ENCODE assay signal across 29 mouse cellular contexts in genomic region chr11:116917361-116917760, GRCm38 (mm10). TPM values are rescaled to one million over a fixed set of nuclear protein-coding genes. Genes with fewer than 3 reads are reported as not detected.
A peak's percentile ranks its signal among the peaks of the same experiment; 100 is the strongest.
DNase-seq lines count a peak whose midpoint lies in the region; ATAC-seq lines count a peak whose summit lies in the region.
"Had no signal": no experiment of that assay in that cellular context is flagged by ENCODE, and none has a peak within 500 bp of the region (broad histone marks: within the 10 kb centered on the region; RNA-seq: fewer than 3 reads in every experiment).

No protein-coding gene starts in this region.

- no peak overlapping the region for H3K4me3 ChIP-seq in hindbrain, embryonic 14.5 days (replicated peaks; ENCODE audit: low read length)
- H3K4me3 ChIP-seq in hindbrain, embryonic 16.5 days (ENCODE audit: low read length): no peak overlapping the region
- H3K4me3 ChIP-seq: embryonic facial prominence, embryonic 15.5 days; gastrocnemius, adult 2 months; heart, adult 2 months; heart, embryonic 12.5 days; left cerebral cortex, adult 2 months; limb, embryonic 12.5 days; liver, embryonic 15.5 days; stomach, embryonic 15.5 days had no signal

- WGBS in hindbrain, embryonic 14.5 days: 45% methylated on average over 7 of the region's 7 CpGs
- 43% methylated on average over 7 of the region's 7 CpGs for WGBS in hindbrain, embryonic 16.5 days

- H3K36me3 ChIP-seq in hindbrain, embryonic 14.5 days (replicated peaks; ENCODE audit: control insufficient read depth, insufficient read depth): no peaks in the 10 kb centered on the region
- no peaks in the 10 kb centered on the region for H3K36me3 ChIP-seq in hindbrain, embryonic 16.5 days (ENCODE audit: control insufficient read depth, insufficient read depth, low read length)
- H3K36me3 ChIP-seq: embryonic facial prominence, embryonic 10.5 days; embryonic facial prominence, embryonic 15.5 days; heart, embryonic 12.5 days; limb, embryonic 12.5 days; liver, embryonic 15.5 days; stomach, embryonic 15.5 days had no signal

- DNase-seq in hindbrain, embryonic 14.5 days (ENCODE audit: low spot score): no peak
- peak; percentile 40 for DNase-seq in layer of hippocampus, adult 9-11 months
- no peak for DNase-seq in layer of hippocampus, adult 11-12 months (ENCODE audit: low spot score)
- peak; percentile 55 for DNase-seq in right cerebral cortex, adult 18-20 months
- DNase-seq in right cerebral cortex, postnatal 10 days (ENCODE audit: low spot score in 2 of 2): no peak
- no peak for DNase-seq in cerebellum, postnatal 4 days (ENCODE audit: low spot score in 2 of 2)
- DNase-seq: adrenal gland, postnatal 25 days; cerebellum, adult 18-20 months; gastrocnemius, adult 2 months; heart, adult 2 months; heart, postnatal 4 days; kidney, adult 9 months; kidney, postnatal 25 days; lung, embryonic 14.5 days; lung, postnatal 14 days; right cerebral cortex, postnatal 25 days; thymus, postnatal 14 days had no signal

- 0 out of 2 replicates have a peak overlapping the region, but pooled peaks have one; percentile 26 for H3K27ac ChIP-seq in hindbrain, embryonic 14.5 days
- no peak overlapping the region for H3K27ac ChIP-seq in hindbrain, embryonic 16.5 days (ENCODE audit: low read depth, low read length)
- H3K27ac ChIP-seq: embryonic facial prominence, embryonic 10.5 days; embryonic facial prominence, embryonic 15.5 days; gastrocnemius, adult 2 months; heart, adult 2 months; left cerebral cortex, adult 2 months; limb, embryonic 12.5 days; liver, embryonic 15.5 days; stomach, embryonic 15.5 days had no signal

- no peaks in the 10 kb centered on the region for H3K9me3 ChIP-seq in hindbrain, embryonic 14.5 days (ENCODE audit: control insufficient read depth, low read length)
- H3K9me3 ChIP-seq in hindbrain, embryonic 16.5 days (ENCODE audit: control insufficient read depth, low read length): no peaks in the 10 kb centered on the region
- H3K9me3 ChIP-seq: embryonic facial prominence, embryonic 10.5 days; embryonic facial prominence, embryonic 15.5 days; heart, embryonic 12.5 days; limb, embryonic 12.5 days; liver, embryonic 15.5 days; stomach, embryonic 15.5 days had no signal

- H3K4me2 ChIP-seq in hindbrain, embryonic 14.5 days (replicated peaks): no peak overlapping the region
- H3K4me2 ChIP-seq in hindbrain, embryonic 16.5 days (ENCODE audit: low read length): no peak overlapping the region; the same call in 1 of the 2 replicates
- H3K4me2 ChIP-seq: embryonic facial prominence, embryonic 15.5 days; heart, embryonic 12.5 days; liver, embryonic 15.5 days; lung, embryonic 14.5 days; stomach, embryonic 15.5 days had no signal

- peaks cover 32% of the 10 kb centered on the region for H3K4me1 ChIP-seq in hindbrain, embryonic 14.5 days (replicated peaks; ENCODE audit: control insufficient read depth, insufficient read depth, low read length)
- H3K4me1 ChIP-seq in hindbrain, embryonic 16.5 days (ENCODE audit: control insufficient read depth, insufficient read depth, low read depth, low read length): peaks cover 27% of the 10 kb centered on the region

- no peak overlapping the region for H3K9ac ChIP-seq in hindbrain, embryonic 14.5 days
- H3K9ac ChIP-seq in hindbrain, embryonic 16.5 days (ENCODE audit: low read depth, low read length): no peak overlapping the region
- H3K9ac ChIP-seq: embryonic facial prominence, embryonic 15.5 days; heart, embryonic 12.5 days; limb, embryonic 12.5 days; liver, embryonic 15.5 days; lung, embryonic 14.5 days; stomach, embryonic 15.5 days had no signal

- no peak for ATAC-seq in hindbrain, embryonic 14.5 days (ENCODE audit: low FRiP score)
- no peak for ATAC-seq in hindbrain, embryonic 16.5 days
- ATAC-seq: CD4-positive, CD25-positive, alpha-beta regulatory T cell, adult 4 months; forebrain, embryonic 16.5 days; intestine, postnatal 0 days had no signal

- 0 out of 2 replicates have a peak, but pooled peaks cover 5% of the 10 kb centered on the region for H3K27me3 ChIP-seq in hindbrain, embryonic 14.5 days (ENCODE audit: control insufficient read depth, insufficient read depth, low read length)
- no peaks in the 10 kb centered on the region for H3K27me3 ChIP-seq in hindbrain, embryonic 16.5 days (replicated peaks; ENCODE audit: control insufficient read depth, insufficient read depth, low read length)

RNA-seq across cellular contexts. Expression of gene Mgat5b, which starts 1.3 kb away (rescaled TPM):
- polyA plus RNA-seq in hindbrain, embryonic 14.5 days (2014; fragmentation: Nextera tagmentation; extraction: Ambion mirVana): 24.5 and 26.0 TPM in 2 replicates
- polyA plus RNA-seq in hindbrain, embryonic 16.5 days (2015; fragmentation: Nextera tagmentation; extraction: Ambion mirVana): 19.4 and 27.5 TPM in 2 replicates
- polyA plus RNA-seq: CD4-positive, CD25-positive, alpha-beta regulatory T cell, adult 4 months; liver, adult 2 months; liver, embryonic 15.5 days had no signal

Comparison
In these comparisons a context has a peak if more than half of its experiments do, and no peak if none do; other contexts are left out.
1. DNase-seq: peak in layer of hippocampus, adult 9-11 months (single experiment) and right cerebral cortex, adult 18-20 months (single experiment); none in hindbrain, embryonic 14.5 days (single experiment), layer of hippocampus, adult 11-12 months (single experiment), right cerebral cortex, postnatal 10 days (0 of 2) and cerebellum, postnatal 4 days (0 of 2).